Mouse (Mus musculus) hindbrain, embryonic 11.5 days (tissue): ENCODE measurements around the gene Brd7. TPM values are rescaled to one million over a fixed set of nuclear protein-coding genes. Genes with fewer than 3 reads are reported as not detected.

ENCODE experiments used
- ATAC-seq: fragments of 200-750 bp; cut with Nextera tagmentation; 2 replicates; pipeline ENCODE4 v1.8.0; 2017; ENCODE audit warnings: mild to moderate bottlenecking, moderate TSS enrichment, moderate library complexity; ENCODE audit not compliant: low FRiP score
- DNase-seq: peaks from one replicate; pipeline ENCODE4 v3.0.0-alpha.2; 2015; ENCODE audit warnings: low spot score
- H3K27ac ChIP-seq: fragments of 300-500 bp; sonication (generic); 2 replicates; pipeline ENCODE4 v1.5.1; 2014; ENCODE audit warnings: mild to moderate bottlenecking, low read depth, low read length
- H3K27me3 ChIP-seq: fragments of 300-500 bp; sonication (generic); 2 replicates; pipeline ENCODE4 v1.6.1; 2014; ENCODE audit warnings: mild to moderate bottlenecking, low read length, moderate library complexity, mixed read lengths; ENCODE audit not compliant: control insufficient read depth, insufficient read depth
- H3K36me3 ChIP-seq: fragments of 300-500 bp; sonication (generic); 2 replicates; pipeline ENCODE4 v1.6.1; 2014; ENCODE audit warnings: mild to moderate bottlenecking, low read length, moderate library complexity, mixed read lengths; ENCODE audit not compliant: control insufficient read depth, insufficient read depth
- H3K4me1 ChIP-seq: fragments of 300-500 bp; sonication (generic); replicated peaks from 2 replicates; pipeline ENCODE4 v1.6.1; 2014; ENCODE audit warnings: low read length, mixed read lengths; ENCODE audit not compliant: control insufficient read depth, insufficient read depth
- H3K4me2 ChIP-seq: fragments of 300-500 bp; sonication (generic); replicated peaks from 2 replicates; pipeline ENCODE4 v1.6.1; 2014; ENCODE audit warnings: mild to moderate bottlenecking, low read depth, low read length
- H3K4me3 ChIP-seq: fragments of 300-500 bp; sonication (generic); 2 replicates; pipeline ENCODE4 v1.5.1; 2014; ENCODE audit warnings: low read depth, low read length
- H3K9ac ChIP-seq: fragments of 300-500 bp; sonication (generic); 2 replicates; pipeline ENCODE4 v1.6.1; 2014; ENCODE audit warnings: low read depth, low read length
- H3K9me3 ChIP-seq: fragments of 300-500 bp; sonication (generic); 2 replicates; pipeline ENCODE4 v1.6.1; 2016; ENCODE audit warnings: low read length; ENCODE audit not compliant: control insufficient read depth
- WGBS: fragments of 180-500 bp; shearing (Covaris S2); extraction: QIAGEN DNeasy Blood & Tissue Kit; methylation state at CpG from one replicate; pipeline ENCODE4 v1.1.7; 2014; 5-methylcytosine and 5-hydroxymethylcytosine counted together
- polyA plus RNA-seq: library from polyadenylated mRNA; unstranded; fragments of >200 nt; fragmentation: Nextera tagmentation; extraction: Ambion mirVana; gene quantifications from 2 replicates; pipeline ENCODE4 v1.2.1, GENCODE M21; 2014

The Brd7 gene
- polyA plus RNA-seq: 77.5 and 82.4 TPM in 2 replicates

GRCm38 (mm10) chr8:88361708-88362428, at the start of gene Brd7:
Brd7 (minus strand) TSS chr8:88362194.
- WGBS: 0% methylated on average over 70 of the region's 91 CpGs
- H3K36me3 ChIP-seq: 0 out of 2 replicates have a peak, but pooled peaks cover 5% of the 10 kb centered on the region
- ATAC-seq (peak; percentile 95), DNase-seq (peak; percentile 89)
- H3K4me1 ChIP-seq: no peaks in the 10 kb centered on the region
- H3K9ac ChIP-seq: peak within 1 kb of the TSS; percentile 95
- H3K27ac ChIP-seq: peak within 1 kb of the TSS; percentile 70
- H3K4me3 ChIP-seq: peak within 1 kb of the TSS; percentile 90
- peak within 1 kb of the TSS; percentile 74 for H3K4me2 ChIP-seq
- H3K9me3 ChIP-seq: no peaks in the 10 kb centered on the region
- no peaks in the 10 kb centered on the region for H3K27me3 ChIP-seq

GRCm38 (mm10) chr8:88411461-88411860, 49.5 kb upstream of the Brd7 start:
- Histone ChIP-seq H3K27ac (no peak overlapping the region), H3K9me3 (no peaks in the 10 kb centered on the region), H3K36me3 (no peaks in the 10 kb centered on the region), H3K4me2 (no peak overlapping the region), H3K27me3 (no peaks in the 10 kb centered on the region), H3K4me1 (no peaks in the 10 kb centered on the region), H3K9ac (no peak overlapping the region), H3K4me3 (no peak overlapping the region)
- no peak for ATAC-seq
- 63% methylated on average over 6 of the region's 6 CpGs for WGBS
- DNase-seq: peak; percentile 19

GRCm38 (mm10) chr8:88409401-88409940, 47.5 kb upstream of the Brd7 start:
- DNase-seq (no peak), ATAC-seq (no peak)
- Histone ChIP-seq H3K9me3 (no peaks in the 10 kb centered on the region), H3K27ac (no peak overlapping the region), H3K9ac (no peak overlapping the region), H3K4me3 (no peak overlapping the region), H3K4me2 (no peak overlapping the region), H3K36me3 (no peaks in the 10 kb centered on the region), H3K4me1 (no peaks in the 10 kb centered on the region), H3K27me3 (no peaks in the 10 kb centered on the region)
- WGBS: 75% methylated on average over 11 of the region's 11 CpGs

- WGBS: 93% methylated on average over 6 of the region's 6 CpGs
- Histone ChIP-seq H3K27ac (no peak overlapping the region), H3K27me3 (no peaks in the 10 kb centered on the region), H3K9me3 (no peaks in the 10 kb centered on the region), H3K4me3 (no peak overlapping the region), H3K4me1 (no peaks in the 10 kb centered on the region), H3K4me2 (no peak overlapping the region), H3K9ac (no peak overlapping the region), H3K36me3 (no peaks in the 10 kb centered on the region)
- no peak for DNase-seq
- no peak for ATAC-seq
Measured at GRCm38 (mm10) chr8:88407716-88408115, 45.7 kb upstream of the Brd7 start.

- WGBS: 93% methylated on average over 4 of the region's 4 CpGs
- H3K36me3 ChIP-seq: no peaks in the 10 kb centered on the region
- H3K4me2 ChIP-seq: no peak overlapping the region
- ATAC-seq (no peak), DNase-seq (no peak)
- no peaks in the 10 kb centered on the region for H3K9me3 ChIP-seq
- H3K27ac ChIP-seq: no peak overlapping the region
- H3K27me3 ChIP-seq: no peaks in the 10 kb centered on the region
- no peak overlapping the region for H3K4me3 ChIP-seq
- no peak overlapping the region for H3K9ac ChIP-seq
- H3K4me1 ChIP-seq: no peaks in the 10 kb centered on the region
Measured at GRCm38 (mm10) chr8:88398060-88398459, 36.1 kb upstream of the Brd7 start.

GRCm38 (mm10) chr8:88393298-88393697, 31.3 kb upstream of the Brd7 start:
- Histone ChIP-seq H3K4me2 (no peak overlapping the region), H3K36me3 (no peaks in the 10 kb centered on the region), H3K9me3 (no peaks in the 10 kb centered on the region), H3K4me3 (no peak overlapping the region), H3K27me3 (no peaks in the 10 kb centered on the region), H3K9ac (no peak overlapping the region), H3K4me1 (no peaks in the 10 kb centered on the region), H3K27ac (no peak overlapping the region)
- DNase-seq (no peak), ATAC-seq (no peak)
- WGBS: 89% methylated on average over 3 of the region's 3 CpGs

- no peak for ATAC-seq
- DNase-seq: no peak
Measured at GRCm38 (mm10) chr8:88390749-88391148, 28.8 kb upstream of the Brd7 start.

GRCm38 (mm10) chr8:88388691-88389239, 26.8 kb upstream of the Brd7 start:
- WGBS: 84% methylated on average over 7 of the region's 7 CpGs
- H3K9ac ChIP-seq: no peak overlapping the region
- no peak overlapping the region for H3K4me2 ChIP-seq
- DNase-seq (no peak), ATAC-seq (no peak)
- H3K27ac ChIP-seq: no peak overlapping the region
- no peaks in the 10 kb centered on the region for H3K4me1 ChIP-seq
- H3K36me3 ChIP-seq: no peaks in the 10 kb centered on the region
- H3K9me3 ChIP-seq: no peaks in the 10 kb centered on the region
- no peaks in the 10 kb centered on the region for H3K27me3 ChIP-seq
- no peak overlapping the region for H3K4me3 ChIP-seq

More at GRCm38 (mm10) chr8:88390749-88391148, 28.8 kb upstream of the Brd7 start:
- Histone ChIP-seq H3K27ac (no peak overlapping the region), H3K36me3 (no peaks in the 10 kb centered on the region), H3K27me3 (no peaks in the 10 kb centered on the region), H3K9me3 (no peaks in the 10 kb centered on the region), H3K4me1 (no peaks in the 10 kb centered on the region), H3K4me2 (no peak overlapping the region), H3K9ac (no peak overlapping the region), H3K4me3 (no peak overlapping the region)
- 85% methylated on average over 1 of the region's 1 CpGs for WGBS

GRCm38 (mm10) chr8:88387874-88388273, 25.9 kb upstream of the Brd7 start:
- no peak for ATAC-seq
- Histone ChIP-seq H3K4me3 (no peak overlapping the region), H3K9me3 (no peaks in the 10 kb centered on the region), H3K27me3 (no peaks in the 10 kb centered on the region), H3K9ac (no peak overlapping the region), H3K36me3 (no peaks in the 10 kb centered on the region), H3K27ac (no peak overlapping the region), H3K4me2 (no peak overlapping the region), H3K4me1 (no peaks in the 10 kb centered on the region)
- WGBS: 92% methylated on average over 8 of the region's 8 CpGs
- no peak for DNase-seq
